Mouse (Mus musculus): Measurements from ENCODE around the gene Ccl9.

GRCm38 (mm10) chr11:83616586-83616985 lies 38.1 kb upstream of the Ccl9 start:
- TF ChIP-seq CTCF (IDR thresholded peaks at IDR 0.05; ENCODE audit: low read depth, low read length) (no peak), POLR2A (IDR thresholded peaks at IDR 0.05; ENCODE audit: extremely low read depth, insufficient read depth, low read length) (no peak)
